Mouse (Mus musculus) stomach, postnatal 0 days (tissue): ENCODE data around the gene Homer2. TPM values are rescaled to one million over a fixed set of nuclear protein-coding genes. Genes with fewer than 3 reads are reported as not detected.

Source experiments
- ATAC-seq: fragments of 200-750 bp; cut with Nextera tagmentation; 2 replicates; pipeline ENCODE4 v1.8.0; 2017; ENCODE audit not compliant: low FRiP score, low TSS enrichment
- DNase-seq: peaks from one replicate; pipeline ENCODE4 v3.0.0-alpha.2; 2016; ENCODE audit warnings: low spot score
- H3K27ac ChIP-seq: fragments of 300-500 bp; sonication (generic); replicated peaks from 2 replicates; pipeline ENCODE4 v1.5.1; 2014; ENCODE audit warnings: mild to moderate bottlenecking, control low read depth
- H3K27me3 ChIP-seq: fragments of 300-500 bp; sonication (generic); 2 replicates; pipeline ENCODE4 v1.6.1; 2014; ENCODE audit warnings: low read length; ENCODE audit not compliant: control insufficient read depth, insufficient read depth
- H3K36me3 ChIP-seq: fragments of 300-500 bp; sonication (generic); 2 replicates; pipeline ENCODE4 v1.6.1; 2014; ENCODE audit warnings: low read length, mixed read lengths; ENCODE audit not compliant: control insufficient read depth, insufficient read depth
- H3K4me1 ChIP-seq: fragments of 300-500 bp; sonication (generic); replicated peaks from 2 replicates; pipeline ENCODE4 v1.6.1; 2014; ENCODE audit warnings: antibody characterized with exemption; ENCODE audit not compliant: control insufficient read depth, insufficient read depth
- H3K4me2 ChIP-seq: fragments of 300-500 bp; sonication (generic); replicated peaks from 2 replicates; pipeline ENCODE4 v1.6.1; 2014; ENCODE audit warnings: low read depth, mild to moderate bottlenecking, control low read depth, moderate library complexity
- H3K4me3 ChIP-seq: fragments of 300-500 bp; sonication (generic); 2 replicates; pipeline ENCODE4 v1.5.1; 2014; ENCODE audit warnings: low read depth, low read length, control low read depth
- H3K9ac ChIP-seq: fragments of 300-500 bp; sonication (generic); 2 replicates; pipeline ENCODE4 v1.6.1; 2014; ENCODE audit warnings: mild to moderate bottlenecking, low read length, control low read depth, mixed read lengths
- H3K9me3 ChIP-seq: fragments of 300-500 bp; sonication (generic); 2 replicates; pipeline ENCODE4 v1.6.1; 2016; ENCODE audit warnings: low read length; ENCODE audit not compliant: control insufficient read depth
- CTCF ChIP-seq: IDR thresholded peaks from 2 replicates; pipeline ENCODE4 v1.5.1; 2016; ENCODE audit warnings: antibody characterized with exemption, low read depth, mild to moderate bottlenecking, moderate library complexity
- EP300 ChIP-seq: optimal IDR thresholded peaks from 2 replicates; pipeline ENCODE3; 2016; ENCODE audit warnings: antibody characterized with exemption
- WGBS: fragments of 180-500 bp; shearing (Covaris S2); extraction: QIAGEN DNeasy Blood & Tissue Kit; methylation state at CpG from one replicate; pipeline ENCODE4 v1.1.7; 2014; 5-methylcytosine and 5-hydroxymethylcytosine counted together
- polyA plus RNA-seq: library from polyadenylated mRNA; unstranded; fragments of >200 nt; fragmentation: Nextera tagmentation; extraction: Ambion mirVana; gene quantifications from 2 replicates; pipeline ENCODE4 v1.2.1, GENCODE M21; 2015

The Homer2 gene
- polyA plus RNA-seq, 1 experiment from 2014 or later, result 47.4 TPM

GRCm38 (mm10) chr7:81587238-81587637 lies 120.1 kb downstream of the Homer2 start:
- Histone ChIP-seq H3K27me3 (no peaks in the 10 kb centered on the region), H3K4me2 (no peak overlapping the region), H3K27ac (no peak overlapping the region), H3K9me3 (no peaks in the 10 kb centered on the region), H3K4me1 (no peaks in the 10 kb centered on the region), H3K36me3 (peaks cover 16% of the 10 kb centered on the region), H3K9ac (no peak overlapping the region), H3K4me3 (no peak overlapping the region)
- 83% methylated on average over 4 of the region's 4 CpGs for WGBS
- TF ChIP-seq CTCF, result no peak
- TF ChIP-seq EP300, result no peak
- no peak for DNase-seq
- peak; percentile 61; the same call in 1 of the 2 replicates for ATAC-seq

GRCm38 (mm10) chr7:81585326-81585725 lies 122.0 kb downstream of the Homer2 start:
- H3K9ac ChIP-seq, result no peak overlapping the region
- H3K4me1 ChIP-seq, result no peaks in the 10 kb centered on the region
- WGBS, result 77% methylated on average over 7 of the region's 7 CpGs
- peaks cover 12% of the 10 kb centered on the region; the same call in 1 of the 2 replicates for H3K36me3 ChIP-seq
- H3K27me3 ChIP-seq, result no peaks in the 10 kb centered on the region
- H3K27ac ChIP-seq, result no peak overlapping the region
- no peak for TF ChIP-seq CTCF
- no peak for TF ChIP-seq EP300
- no peak for ATAC-seq
- no peak overlapping the region for H3K4me3 ChIP-seq
- no peak for DNase-seq
- H3K9me3 ChIP-seq, result no peaks in the 10 kb centered on the region
- H3K4me2 ChIP-seq, result no peak overlapping the region

GRCm38 (mm10) chr7:81583512-81583911 lies 123.8 kb downstream of the Homer2 start:
- H3K4me1 ChIP-seq, result no peaks in the 10 kb centered on the region
- H3K4me2 ChIP-seq, result no peak overlapping the region
- ATAC-seq (no peak), DNase-seq (no peak)
- no peaks in the 10 kb centered on the region for H3K9me3 ChIP-seq
- peaks cover 12% of the 10 kb centered on the region; the same call in 1 of the 2 replicates for H3K36me3 ChIP-seq
- no peak overlapping the region for H3K9ac ChIP-seq
- WGBS, result 68% methylated on average over 3 of the region's 3 CpGs
- no peaks in the 10 kb centered on the region for H3K27me3 ChIP-seq
- TF ChIP-seq CTCF (peak; percentile 47), EP300 (no peak)
- H3K4me3 ChIP-seq, result no peak overlapping the region
- no peak overlapping the region for H3K27ac ChIP-seq

GRCm38 (mm10) chr7:81579312-81579711 lies 128.0 kb downstream of the Homer2 start:
- TF ChIP-seq CTCF (no peak), EP300 (no peak)
- Histone ChIP-seq H3K4me2 (no peak overlapping the region), H3K9me3 (no peaks in the 10 kb centered on the region), H3K36me3 (peaks cover 9% of the 10 kb centered on the region; the same call in 1 of the 2 replicates), H3K9ac (no peak overlapping the region), H3K27ac (no peak overlapping the region), H3K4me3 (no peak overlapping the region), H3K27me3 (no peaks in the 10 kb centered on the region), H3K4me1 (no peaks in the 10 kb centered on the region)
- ATAC-seq (no peak), DNase-seq (no peak)
- 95% methylated on average over 5 of the region's 5 CpGs for WGBS

GRCm38 (mm10) chr7:81578413-81578812 lies 128.9 kb downstream of the Homer2 start:
- Histone ChIP-seq H3K36me3 (peaks cover 9% of the 10 kb centered on the region; the same call in 1 of the 2 replicates), H3K9me3 (no peaks in the 10 kb centered on the region), H3K27me3 (no peaks in the 10 kb centered on the region), H3K4me3 (no peak overlapping the region), H3K4me2 (no peak overlapping the region), H3K4me1 (no peaks in the 10 kb centered on the region), H3K27ac (no peak overlapping the region), H3K9ac (no peak overlapping the region)
- no peak for ATAC-seq
- no peak for TF ChIP-seq EP300
- no peak for TF ChIP-seq CTCF
- no peak for DNase-seq
- 85% methylated on average over 7 of the region's 7 CpGs for WGBS

- WGBS, result 83% methylated on average over 3 of the region's 3 CpGs
- no peak for TF ChIP-seq EP300
- no peak for TF ChIP-seq CTCF
- H3K9me3 ChIP-seq, result no peaks in the 10 kb centered on the region
- H3K4me1 ChIP-seq, result no peaks in the 10 kb centered on the region; the same call in 1 of the 2 replicates
- DNase-seq, result no peak
- H3K4me2 ChIP-seq, result no peak overlapping the region
- H3K27ac ChIP-seq, result no peak overlapping the region
- H3K36me3 ChIP-seq, result peaks cover 9% of the 10 kb centered on the region; the same call in 1 of the 2 replicates
- no peak overlapping the region for H3K4me3 ChIP-seq
- no peaks in the 10 kb centered on the region for H3K27me3 ChIP-seq
- no peak overlapping the region for H3K9ac ChIP-seq
- ATAC-seq, result no peak
These were observed 129.5 kb downstream of the Homer2 start for GRCm38 (mm10) chr7:81577872-81578271.
